Comparison of ENCODE assay signal across 17 mouse cellular contexts in genomic region chr13:18133193-18133592, GRCm38 (mm10).
A peak's percentile ranks its signal among the peaks of the same experiment; 100 is the strongest.
DNase-seq lines count a peak whose midpoint lies in the region; ATAC-seq and TF ChIP-seq lines count a peak whose summit lies in the region.
"Had no signal": no experiment of that assay in that cellular context is flagged by ENCODE, and none has a peak within 500 bp of the region (broad histone marks: within the 10 kb centered on the region; RNA-seq: fewer than 3 reads in every experiment).

No protein-coding gene starts in this region.

- H3K4me2 ChIP-seq in hindbrain, embryonic 14.5 days (replicated peaks): no peak overlapping the region
- H3K4me2 ChIP-seq in hindbrain, embryonic 13.5 days: no peak overlapping the region
- no peak overlapping the region for H3K4me2 ChIP-seq in midbrain, postnatal 0 days (ENCODE audit: low read depth, low read length, poor library complexity, severe bottlenecking)
- H3K4me2 ChIP-seq in hindbrain, postnatal 0 days (ENCODE audit: low read depth, low read length): no peak overlapping the region
- H3K4me2 ChIP-seq in midbrain, embryonic 12.5 days (replicated peaks): no peak overlapping the region
- H3K4me2 ChIP-seq: heart, embryonic 11.5 days had no signal

- H3K36me3 ChIP-seq in hindbrain, embryonic 14.5 days (replicated peaks; ENCODE audit: control insufficient read depth, insufficient read depth): no peaks in the 10 kb centered on the region
- no peaks in the 10 kb centered on the region for H3K36me3 ChIP-seq in hindbrain, embryonic 13.5 days
- no peaks in the 10 kb centered on the region for H3K36me3 ChIP-seq in midbrain, embryonic 10.5 days
- no peaks in the 10 kb centered on the region for H3K36me3 ChIP-seq in midbrain, postnatal 0 days (ENCODE audit: insufficient read depth, low read length)
- H3K36me3 ChIP-seq in hindbrain, postnatal 0 days (ENCODE audit: insufficient read depth, low read length): no peaks in the 10 kb centered on the region
- no peaks in the 10 kb centered on the region for H3K36me3 ChIP-seq in midbrain, embryonic 12.5 days
- H3K36me3 ChIP-seq: embryonic facial prominence, embryonic 10.5 days had no signal

- no peaks in the 10 kb centered on the region; the same call in 1 of the 2 replicates for H3K4me1 ChIP-seq in hindbrain, embryonic 14.5 days (replicated peaks; ENCODE audit: control insufficient read depth, insufficient read depth, low read length)
- peaks cover 13% of the 10 kb centered on the region for H3K4me1 ChIP-seq in hindbrain, embryonic 13.5 days (replicated peaks)
- H3K4me1 ChIP-seq in midbrain, embryonic 10.5 days: peaks cover 37% of the 10 kb centered on the region
- peaks cover 5% of the 10 kb centered on the region; the same call in 1 of the 2 replicates for H3K4me1 ChIP-seq in midbrain, postnatal 0 days (ENCODE audit: insufficient read depth, low read length)
- H3K4me1 ChIP-seq in hindbrain, postnatal 0 days (ENCODE audit: insufficient read depth, low read length): 0 out of 2 replicates have a peak, but pooled peaks cover 5% of the 10 kb centered on the region
- peaks cover 23% of the 10 kb centered on the region for H3K4me1 ChIP-seq in midbrain, embryonic 12.5 days

- H3K27me3 ChIP-seq in hindbrain, embryonic 14.5 days (ENCODE audit: control insufficient read depth, insufficient read depth, low read length): no peaks in the 10 kb centered on the region
- H3K27me3 ChIP-seq in hindbrain, embryonic 13.5 days: no peaks in the 10 kb centered on the region
- H3K27me3 ChIP-seq in midbrain, embryonic 10.5 days (ENCODE audit: low read depth, poor library complexity, severe bottlenecking): peaks cover 9% of the 10 kb centered on the region; the same call in 1 of the 2 replicates
- peaks cover 3% of the 10 kb centered on the region; the same call in 1 of the 2 replicates for H3K27me3 ChIP-seq in midbrain, postnatal 0 days (ENCODE audit: insufficient read depth, low read length)
- no peaks in the 10 kb centered on the region for H3K27me3 ChIP-seq in hindbrain, postnatal 0 days (ENCODE audit: insufficient read depth, low read length)
- H3K27me3 ChIP-seq in midbrain, embryonic 12.5 days: no peaks in the 10 kb centered on the region; the same call in 1 of the 2 replicates

- no peak overlapping the region for H3K27ac ChIP-seq in hindbrain, embryonic 14.5 days
- no peak overlapping the region for H3K27ac ChIP-seq in hindbrain, embryonic 13.5 days
- H3K27ac ChIP-seq in midbrain, embryonic 10.5 days (replicated peaks): peak overlapping the region; percentile 59; the same call in 1 of the 2 replicates
- no peak overlapping the region for H3K27ac ChIP-seq in midbrain, postnatal 0 days (ENCODE audit: low read depth, low read length)
- no peak overlapping the region for H3K27ac ChIP-seq in hindbrain, postnatal 0 days
- H3K27ac ChIP-seq in midbrain, embryonic 12.5 days (replicated peaks): no peak overlapping the region
- H3K27ac ChIP-seq: embryonic facial prominence, embryonic 10.5 days; heart, adult 2 months had no signal

- no peak for TF ChIP-seq CTCF in midbrain, postnatal 0 days (IDR thresholded peaks at IDR 0.05)
- TF ChIP-seq CTCF in hindbrain, postnatal 0 days (IDR thresholded peaks at IDR 0.05; ENCODE audit: low read depth): no peak

- no peaks in the 10 kb centered on the region for H3K9me3 ChIP-seq in hindbrain, embryonic 14.5 days (ENCODE audit: control insufficient read depth, low read length)
- H3K9me3 ChIP-seq in hindbrain, embryonic 13.5 days: no peaks in the 10 kb centered on the region
- no peaks in the 10 kb centered on the region for H3K9me3 ChIP-seq in midbrain, embryonic 10.5 days (replicated peaks)
- H3K9me3 ChIP-seq in midbrain, postnatal 0 days (ENCODE audit: low read length): no peaks in the 10 kb centered on the region
- H3K9me3 ChIP-seq in hindbrain, postnatal 0 days (ENCODE audit: low read length): no peaks in the 10 kb centered on the region
- no peaks in the 10 kb centered on the region for H3K9me3 ChIP-seq in midbrain, embryonic 12.5 days
- H3K9me3 ChIP-seq: embryonic facial prominence, embryonic 10.5 days had no signal

- WGBS in hindbrain, embryonic 14.5 days: 74% methylated on average over 5 of the region's 5 CpGs
- 58% methylated on average over 5 of the region's 5 CpGs for WGBS in hindbrain, embryonic 13.5 days
- WGBS in midbrain, embryonic 10.5 days: 49% methylated on average over 5 of the region's 5 CpGs
- WGBS in midbrain, postnatal 0 days: 49% methylated on average over 5 of the region's 5 CpGs
- WGBS in hindbrain, postnatal 0 days: 72% methylated on average over 5 of the region's 5 CpGs
- 60% methylated on average over 5 of the region's 5 CpGs for WGBS in midbrain, embryonic 12.5 days

- no peak overlapping the region for H3K9ac ChIP-seq in hindbrain, embryonic 14.5 days
- no peak overlapping the region for H3K9ac ChIP-seq in hindbrain, embryonic 13.5 days
- H3K9ac ChIP-seq in midbrain, postnatal 0 days (replicated peaks; ENCODE audit: low read length, poor library complexity, severe bottlenecking): no peak overlapping the region
- H3K9ac ChIP-seq in hindbrain, postnatal 0 days (replicated peaks; ENCODE audit: low read length): no peak overlapping the region
- H3K9ac ChIP-seq in midbrain, embryonic 12.5 days (replicated peaks): no peak overlapping the region

- no peak for DNase-seq in hindbrain, embryonic 14.5 days (ENCODE audit: low spot score)
- no peak for DNase-seq in midbrain, embryonic 10.5 days (ENCODE audit: low spot score)
- DNase-seq in midbrain, postnatal 0 days (ENCODE audit: low spot score): no peak
- no peak for DNase-seq in hindbrain, postnatal 0 days (ENCODE audit: low spot score)
- DNase-seq in right cerebral cortex, adult 2 months (ENCODE audit: low spot score in 2 of 2): no peak
- DNase-seq: adrenal gland, adult 2 months; adrenal gland, postnatal 25 days; cerebellum, adult 18-20 months; cerebellum, adult 9-11 months; gastrocnemius, postnatal 36 days; heart, adult 2 months had no signal

- no peak overlapping the region for H3K4me3 ChIP-seq in hindbrain, embryonic 14.5 days (replicated peaks; ENCODE audit: low read length)
- no peak overlapping the region for H3K4me3 ChIP-seq in hindbrain, embryonic 13.5 days
- no peak overlapping the region for H3K4me3 ChIP-seq in midbrain, embryonic 10.5 days
- no peak overlapping the region for H3K4me3 ChIP-seq in midbrain, postnatal 0 days (ENCODE audit: low read depth, low read length)
- no peak overlapping the region for H3K4me3 ChIP-seq in hindbrain, postnatal 0 days (ENCODE audit: low read length)
- H3K4me3 ChIP-seq in midbrain, embryonic 12.5 days: no peak overlapping the region
- H3K4me3 ChIP-seq: embryonic facial prominence, embryonic 10.5 days; heart, adult 2 months had no signal

- ATAC-seq in hindbrain, embryonic 14.5 days (ENCODE audit: low FRiP score): 0 out of 2 replicates have a peak, but pooled peaks have one; percentile 41
- no peak for ATAC-seq in hindbrain, embryonic 13.5 days (ENCODE audit: low FRiP score)
- no peak for ATAC-seq in midbrain, postnatal 0 days (ENCODE audit: low FRiP score)
- 0 out of 2 replicates have a peak, but pooled peaks have one; percentile 15 for ATAC-seq in hindbrain, postnatal 0 days
- 0 out of 2 replicates have a peak, but pooled peaks have one; percentile 21 for ATAC-seq in midbrain, embryonic 12.5 days (ENCODE audit: low FRiP score, low read depth)
- no peak for ATAC-seq in frontal cortex, adult (ENCODE audit: low TSS enrichment)
- ATAC-seq: forebrain, embryonic 14.5 days had no signal

Comparison
In these comparisons a context has a peak if more than half of its experiments do, and no peak if none do; other contexts are left out.
1. ATAC-seq: peak in hindbrain, embryonic 14.5 days (single experiment), hindbrain, postnatal 0 days (single experiment) and midbrain, embryonic 12.5 days (single experiment); none in hindbrain, embryonic 13.5 days (single experiment), midbrain, postnatal 0 days (single experiment) and frontal cortex, adult (single experiment).